Mouse (Mus musculus): ENCODE measurements at regions not wholly inside any gene's neighbourhood (a gene's known extent, or its start where the extent isn't known, plus 50 kb on each side); places are given as distances from the start of the nearest gene placed in this dataset.

- H3K9me3 ChIP-seq (replicated peaks; ENCODE audit: control insufficient read depth, low read length), result no peaks in the 10 kb centered on the region
- no peak overlapping the region for H3K4me2 ChIP-seq (ENCODE audit: low read depth, low read length)
- no peak for ATAC-seq (ENCODE audit: low read depth)
- WGBS (ENCODE audit: insufficient replicate concordance), result 29% methylated on average over 2 of the region's 2 CpGs
- H3K4me3 ChIP-seq (ENCODE audit: low read depth, low read length), result no peak overlapping the region
- H3K9ac ChIP-seq (ENCODE audit: low read depth, low read length), result no peak overlapping the region
- H3K4me1 ChIP-seq (ENCODE audit: control insufficient read depth, low read depth, low read length), result no peaks in the 10 kb centered on the region
- no peak overlapping the region for H3K27ac ChIP-seq (ENCODE audit: low read length)
- H3K27me3 ChIP-seq (ENCODE audit: control insufficient read depth, insufficient read depth, low read depth, low read length), result no peaks in the 10 kb centered on the region
- H3K36me3 ChIP-seq (ENCODE audit: control insufficient read depth, insufficient read depth), result no peaks in the 10 kb centered on the region
Measured at GRCm38 (mm10) chr4:97132650-97133049, 50.3 kb downstream of the Gm10192 start.

DNA sequence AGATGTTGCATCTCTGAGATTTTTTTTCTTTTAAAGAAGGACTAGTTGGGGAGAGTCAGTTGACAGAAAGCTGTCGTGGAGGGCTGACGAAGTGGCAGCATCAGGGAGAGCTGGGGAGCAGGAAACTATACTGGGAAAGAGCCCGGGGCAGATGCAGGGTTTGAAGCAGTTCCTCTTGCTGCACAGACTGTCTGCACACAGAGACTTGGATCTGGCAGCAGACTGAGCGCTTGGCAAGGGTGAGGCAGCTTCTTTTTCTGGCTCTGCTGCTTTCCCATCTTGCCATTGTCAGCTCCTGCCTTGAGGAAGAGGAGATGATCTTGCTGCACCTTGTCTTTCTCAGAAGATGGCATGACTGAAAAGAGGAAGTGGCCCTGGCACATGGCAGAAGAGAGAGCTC is 55.2 kb downstream of the Gm10192 start:
- Histone ChIP-seq H3K36me3 (ENCODE audit: control insufficient read depth, insufficient read depth) (no peaks in the 10 kb centered on the region), H3K27me3 (ENCODE audit: control insufficient read depth, insufficient read depth, low read depth, low read length) (no peaks in the 10 kb centered on the region), H3K9me3 (replicated peaks; ENCODE audit: control insufficient read depth, low read length) (no peaks in the 10 kb centered on the region), H3K27ac (ENCODE audit: low read length) (no peak overlapping the region), H3K4me2 (ENCODE audit: low read depth, low read length) (no peak overlapping the region), H3K4me1 (ENCODE audit: control insufficient read depth, low read depth, low read length) (no peaks in the 10 kb centered on the region), H3K4me3 (ENCODE audit: low read depth, low read length) (no peak overlapping the region), H3K9ac (ENCODE audit: low read depth, low read length) (no peak overlapping the region)
- no peak for ATAC-seq (ENCODE audit: low read depth)
- 40% methylated on average over 4 of the region's 4 CpGs for WGBS (ENCODE audit: insufficient replicate concordance)

GRCm38 (mm10) chr4:97123861-97124260 is 59.1 kb downstream of the Gm10192 start:
- no peak for ATAC-seq (ENCODE audit: low read depth)
- Histone ChIP-seq H3K4me1 (ENCODE audit: control insufficient read depth, low read depth, low read length) (no peaks in the 10 kb centered on the region), H3K9me3 (replicated peaks; ENCODE audit: control insufficient read depth, low read length) (no peaks in the 10 kb centered on the region), H3K27ac (ENCODE audit: low read length) (no peak overlapping the region), H3K4me3 (ENCODE audit: low read depth, low read length) (no peak overlapping the region), H3K9ac (ENCODE audit: low read depth, low read length) (no peak overlapping the region), H3K36me3 (ENCODE audit: control insufficient read depth, insufficient read depth) (no peaks in the 10 kb centered on the region), H3K27me3 (ENCODE audit: control insufficient read depth, insufficient read depth, low read depth, low read length) (no peaks in the 10 kb centered on the region), H3K4me2 (ENCODE audit: low read depth, low read length) (no peak overlapping the region)
- WGBS (ENCODE audit: insufficient replicate concordance), result 32% methylated on average over 1 of the region's 1 CpGs

DNA sequence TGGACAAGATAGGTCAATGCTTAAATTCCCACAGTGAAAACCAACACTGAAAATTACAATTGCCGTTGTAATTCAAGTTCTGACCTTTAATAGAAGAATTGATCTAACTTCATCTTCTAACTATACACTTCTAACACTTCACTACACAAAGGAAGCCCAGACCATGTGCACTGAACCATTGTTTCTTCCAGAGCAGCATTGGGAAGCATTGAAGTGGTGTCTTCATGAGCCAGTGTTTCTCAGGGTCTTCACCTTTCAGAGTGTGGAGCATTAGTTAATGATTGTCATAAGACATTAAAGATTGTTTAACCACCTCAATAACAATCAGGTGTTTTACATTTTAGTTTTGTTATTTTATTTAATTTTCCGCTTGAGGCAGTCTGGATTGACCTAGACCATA is 61.0 kb downstream of the Gm10192 start:
- Histone ChIP-seq H3K9ac (ENCODE audit: low read depth, low read length) (no peak overlapping the region), H3K4me3 (ENCODE audit: low read depth, low read length) (no peak overlapping the region), H3K9me3 (replicated peaks; ENCODE audit: control insufficient read depth, low read length) (no peaks in the 10 kb centered on the region), H3K4me2 (ENCODE audit: low read depth, low read length) (no peak overlapping the region), H3K27ac (ENCODE audit: low read length) (no peak overlapping the region), H3K27me3 (ENCODE audit: control insufficient read depth, insufficient read depth, low read depth, low read length) (no peaks in the 10 kb centered on the region), H3K4me1 (ENCODE audit: control insufficient read depth, low read depth, low read length) (no peaks in the 10 kb centered on the region), H3K36me3 (ENCODE audit: control insufficient read depth, insufficient read depth) (no peaks in the 10 kb centered on the region)
- WGBS (ENCODE audit: insufficient replicate concordance), result 53% methylated on average over 2 of the region's 2 CpGs
- no peak for ATAC-seq (ENCODE audit: low read depth)

- Histone ChIP-seq H3K27ac (ENCODE audit: low read length) (no peak overlapping the region), H3K9ac (ENCODE audit: low read depth, low read length) (no peak overlapping the region), H3K27me3 (ENCODE audit: control insufficient read depth, insufficient read depth, low read depth, low read length) (no peaks in the 10 kb centered on the region), H3K9me3 (replicated peaks; ENCODE audit: control insufficient read depth, low read length) (no peaks in the 10 kb centered on the region), H3K4me1 (ENCODE audit: control insufficient read depth, low read depth, low read length) (no peaks in the 10 kb centered on the region), H3K36me3 (ENCODE audit: control insufficient read depth, insufficient read depth) (no peaks in the 10 kb centered on the region), H3K4me3 (ENCODE audit: low read depth, low read length) (no peak overlapping the region), H3K4me2 (ENCODE audit: low read depth, low read length) (no peak overlapping the region)
- no peak for ATAC-seq (ENCODE audit: low read depth)
- WGBS (ENCODE audit: insufficient replicate concordance), result 53% methylated on average over 2 of the region's 2 CpGs
Measured at GRCm38 (mm10) chr4:97119459-97119858, 63.5 kb downstream of the Gm10192 start.

- H3K4me2 ChIP-seq (ENCODE audit: low read depth, low read length), result no peak overlapping the region
- 32% methylated on average over 1 of the region's 1 CpGs for WGBS (ENCODE audit: insufficient replicate concordance)
Measured at GRCm38 (mm10) chr4:97117016-97117415, 66.0 kb downstream of the Gm10192 start.

DNA sequence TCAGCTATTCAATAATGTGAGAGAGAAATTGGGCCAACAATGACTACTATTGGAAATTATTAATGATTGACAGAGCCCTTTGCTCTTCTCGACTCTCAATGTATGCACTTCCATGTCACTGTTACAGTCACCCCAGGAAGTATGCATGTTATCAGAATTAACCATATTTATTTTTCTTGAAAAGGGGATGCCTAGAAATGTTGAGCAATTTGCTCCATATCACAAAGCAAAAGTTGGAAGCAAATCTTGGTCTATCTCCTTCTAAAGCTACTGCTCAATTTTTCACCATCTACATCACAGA is 80.3 kb downstream of the Gm10192 start:
- H3K27ac ChIP-seq (ENCODE audit: low read length), result no peak overlapping the region
- H3K4me3 ChIP-seq (ENCODE audit: low read depth, low read length), result no peak overlapping the region
- H3K36me3 ChIP-seq (ENCODE audit: control insufficient read depth, insufficient read depth), result no peaks in the 10 kb centered on the region
- peak; percentile 30; the same call in 1 of the 2 replicates for ATAC-seq (ENCODE audit: low read depth)
- H3K9me3 ChIP-seq (replicated peaks; ENCODE audit: control insufficient read depth, low read length), result no peaks in the 10 kb centered on the region
- WGBS (ENCODE audit: insufficient replicate concordance), result 43% methylated on average over 1 of the region's 1 CpGs
- H3K9ac ChIP-seq (ENCODE audit: low read depth, low read length), result no peak overlapping the region
- no peaks in the 10 kb centered on the region for H3K4me1 ChIP-seq (ENCODE audit: control insufficient read depth, low read depth, low read length)
- H3K4me2 ChIP-seq (ENCODE audit: low read depth, low read length), result no peak overlapping the region
- H3K27me3 ChIP-seq (ENCODE audit: control insufficient read depth, insufficient read depth, low read depth, low read length), result no peaks in the 10 kb centered on the region

More at GRCm38 (mm10) chr4:97117016-97117415, 66.0 kb downstream of the Gm10192 start:
- Histone ChIP-seq H3K4me1 (ENCODE audit: control insufficient read depth, low read depth, low read length) (no peaks in the 10 kb centered on the region), H3K9ac (ENCODE audit: low read depth, low read length) (no peak overlapping the region), H3K27ac (ENCODE audit: low read length) (no peak overlapping the region), H3K9me3 (replicated peaks; ENCODE audit: control insufficient read depth, low read length) (no peaks in the 10 kb centered on the region), H3K4me3 (ENCODE audit: low read depth, low read length) (no peak overlapping the region), H3K36me3 (ENCODE audit: control insufficient read depth, insufficient read depth) (no peaks in the 10 kb centered on the region), H3K27me3 (ENCODE audit: control insufficient read depth, insufficient read depth, low read depth, low read length) (no peaks in the 10 kb centered on the region)
- no peak for ATAC-seq (ENCODE audit: low read depth)

DNA sequence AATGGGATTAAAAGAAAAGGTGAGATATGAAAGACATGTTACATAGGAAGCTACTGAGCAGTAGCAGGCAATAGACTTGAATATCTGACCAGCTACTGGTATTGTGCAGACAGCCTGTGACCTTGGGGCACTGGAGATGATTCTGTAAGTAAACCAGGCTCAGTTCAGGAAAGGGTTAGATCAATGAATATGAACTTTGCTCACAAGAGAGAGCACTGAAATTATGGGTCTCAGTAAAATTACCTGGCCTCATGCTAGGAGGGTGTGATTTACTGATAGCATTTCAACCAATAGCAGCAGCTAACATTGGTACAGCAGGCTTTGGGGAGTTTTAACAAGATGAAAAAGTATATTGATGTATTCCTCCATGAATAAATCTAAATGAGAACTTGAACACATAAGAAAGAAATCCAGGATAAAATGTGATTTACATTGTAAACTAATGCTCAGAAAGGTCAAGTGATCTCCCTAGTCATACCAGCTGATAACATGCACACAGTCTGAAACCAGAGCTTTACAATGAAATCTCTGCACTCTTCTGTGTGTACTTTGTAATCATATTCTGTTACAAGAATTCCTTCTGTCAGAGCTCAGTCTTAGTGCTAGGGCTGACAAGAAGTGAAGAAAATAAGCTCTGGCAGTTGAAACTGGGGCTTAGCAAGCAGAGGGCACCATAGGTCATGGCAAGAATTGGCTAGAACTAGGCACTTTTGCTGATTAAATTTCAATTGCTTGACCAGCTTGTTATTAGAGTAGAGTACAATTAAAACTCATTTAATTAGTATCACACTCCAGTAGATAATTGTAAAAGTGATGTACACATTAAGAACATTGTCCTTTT is 80.8 kb downstream of the Gm10192 start:
- no peaks in the 10 kb centered on the region for H3K27me3 ChIP-seq (ENCODE audit: control insufficient read depth, insufficient read depth, low read depth, low read length)
- no peaks in the 10 kb centered on the region for H3K36me3 ChIP-seq (ENCODE audit: control insufficient read depth, insufficient read depth)
- H3K9me3 ChIP-seq (replicated peaks; ENCODE audit: control insufficient read depth, low read length), result no peaks in the 10 kb centered on the region
- H3K4me3 ChIP-seq (ENCODE audit: low read depth, low read length), result no peak overlapping the region
- H3K4me1 ChIP-seq (ENCODE audit: control insufficient read depth, low read depth, low read length), result no peaks in the 10 kb centered on the region
- no peak overlapping the region for H3K9ac ChIP-seq (ENCODE audit: low read depth, low read length)
- no peak overlapping the region for H3K4me2 ChIP-seq (ENCODE audit: low read depth, low read length)
- ATAC-seq (ENCODE audit: low read depth), result peak; percentile 39; the same call in 1 of the 2 replicates
- no peak overlapping the region for H3K27ac ChIP-seq (ENCODE audit: low read length)

DNA sequence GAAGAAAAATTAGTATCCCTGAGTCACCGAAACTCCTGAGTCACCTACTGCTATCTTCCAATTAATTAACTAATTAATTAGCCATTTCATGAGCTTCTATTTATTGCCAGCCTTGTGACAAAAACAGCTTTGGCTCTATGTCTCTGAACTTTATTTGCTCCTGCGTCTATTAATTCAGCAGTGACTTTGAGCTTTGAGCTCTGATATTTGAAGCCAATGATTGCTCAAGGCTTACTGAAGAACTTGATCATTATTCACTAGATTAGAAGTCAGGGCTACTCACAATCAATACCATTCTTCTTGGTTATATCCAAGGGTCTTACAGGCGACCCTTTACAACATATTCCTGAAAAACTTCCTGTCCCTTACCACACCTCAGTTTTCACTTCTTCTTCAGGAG is 83.2 kb downstream of the Gm10192 start:
- Histone ChIP-seq H3K36me3 (ENCODE audit: control insufficient read depth, insufficient read depth) (no peaks in the 10 kb centered on the region), H3K9me3 (replicated peaks; ENCODE audit: control insufficient read depth, low read length) (no peaks in the 10 kb centered on the region), H3K4me1 (ENCODE audit: control insufficient read depth, low read depth, low read length) (no peaks in the 10 kb centered on the region), H3K4me3 (ENCODE audit: low read depth, low read length) (no peak overlapping the region), H3K27ac (ENCODE audit: low read length) (no peak overlapping the region), H3K27me3 (ENCODE audit: control insufficient read depth, insufficient read depth, low read depth, low read length) (no peaks in the 10 kb centered on the region), H3K4me2 (ENCODE audit: low read depth, low read length) (no peak overlapping the region), H3K9ac (ENCODE audit: low read depth, low read length) (no peak overlapping the region)
- ATAC-seq (ENCODE audit: low read depth), result no peak
- WGBS (ENCODE audit: insufficient replicate concordance), result 46% methylated on average over 3 of the region's 3 CpGs
